Mouse (Mus musculus): ENCODE results near the gene Gm8159.
"Not testable (repeated sequence)": the region's sequence is repeated elsewhere in the genome, so short reads cannot be mapped to it uniquely, and the experiment has no call there.

Gene Gm8159

DNA sequence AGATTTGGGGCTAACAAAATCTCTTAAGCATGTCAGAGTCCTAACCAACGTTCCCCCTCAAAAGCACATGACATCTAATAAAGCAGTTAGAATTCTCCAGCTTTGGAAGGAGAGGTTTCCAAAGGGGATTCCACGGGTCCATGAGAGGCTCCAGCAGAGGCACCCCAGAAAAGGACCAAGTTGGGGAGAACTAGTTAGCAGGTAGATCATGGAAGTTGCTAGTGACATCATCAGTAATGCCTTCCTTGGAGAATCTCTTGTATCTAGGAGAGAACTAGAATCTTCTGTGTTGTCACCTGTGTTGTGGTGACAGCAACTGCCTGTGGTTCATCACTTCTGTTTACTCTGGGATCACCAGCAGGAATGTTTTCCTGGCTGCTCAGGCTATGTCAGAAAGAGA, at the start of gene Gm8159:
TSS of gene Gm8159 (plus strand) at position 301 of the 400 bp plus-strand sequence.
- not testable (repeated sequence) for DNase-seq (ENCODE audit: low read depth)

DNA sequence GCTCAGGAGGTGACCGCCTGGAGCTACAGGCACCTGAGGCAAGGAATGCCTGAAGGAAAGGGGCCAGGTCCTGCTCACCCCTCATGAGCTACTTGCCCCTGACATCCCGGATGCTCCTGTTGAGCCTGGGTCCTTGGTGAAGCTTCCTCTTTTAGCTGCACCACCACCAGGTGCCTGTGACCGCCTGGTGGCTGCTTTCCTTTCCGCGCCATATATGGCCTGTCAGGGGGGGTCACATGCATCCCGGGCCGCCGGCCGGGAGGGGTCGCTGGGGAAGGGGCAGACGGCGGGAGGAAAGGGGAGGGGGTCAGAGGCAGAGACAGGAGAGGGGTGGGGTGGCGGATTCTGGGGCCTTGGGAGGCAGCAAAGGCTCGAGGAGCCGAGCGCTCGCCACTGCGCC, 17.2 kb downstream of the Gm8159 start:
- DNase-seq (ENCODE audit: low read depth): not testable (repeated sequence)

DNA sequence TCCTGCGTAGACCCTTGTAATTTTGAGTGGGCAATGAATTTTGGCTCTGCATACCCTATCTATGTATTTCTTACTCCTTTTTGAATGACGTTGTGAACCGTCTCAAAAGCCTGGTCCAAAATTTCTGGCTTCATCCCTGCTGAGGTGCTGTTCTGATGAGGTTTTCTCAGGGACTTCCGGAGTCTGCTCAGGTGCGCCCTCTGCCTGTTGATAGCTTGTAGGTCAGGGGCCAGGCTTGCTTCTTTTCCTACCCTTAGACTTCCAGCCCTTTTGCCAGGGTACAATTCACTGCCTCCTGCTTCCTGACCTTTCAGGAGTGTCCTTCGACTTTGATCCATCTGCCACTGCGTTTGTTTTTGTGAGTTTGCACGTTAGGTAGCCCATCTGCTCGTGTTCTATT, 18.2 kb downstream of the Gm8159 start:
- not testable (repeated sequence) for DNase-seq (ENCODE audit: low read depth)

- DNase-seq (ENCODE audit: low read depth): not testable (repeated sequence)
These were observed 31.7 kb downstream of the Gm8159 start, which contains the start of gene Gm3239 for GRCm38 (mm10) chr14:4663892-4664291. TSS of gene Gm3239 (plus strand) at chr14:4664192.

Measured in c-Kit-positive CD71-positive TER-119-negative erythroid progenitor cells, embryonic 14.5 days (primary cell).